ENCODE assay signal across 22 mouse cellular contexts in genomic region chr6:120879046-120879445, GRCm38 (mm10).
"Had no signal": no experiment of that assay in that cellular context is flagged by ENCODE, and none has a peak within 500 bp of the region (broad histone marks: within the 10 kb centered on the region; RNA-seq: fewer than 3 reads in every experiment).

No protein-coding gene starts in this region.

- H3K27me3 ChIP-seq: hindbrain, embryonic 12.5 days; intestine, embryonic 15.5 days; limb, embryonic 13.5 days; limb, embryonic 15.5 days; liver, embryonic 12.5 days had no signal

- H3K9ac ChIP-seq: hindbrain, embryonic 12.5 days; hindbrain, embryonic 14.5 days; intestine, embryonic 15.5 days; limb, embryonic 13.5 days; limb, embryonic 15.5 days; liver, embryonic 12.5 days; liver, embryonic 14.5 days had no signal

- H3K27ac ChIP-seq: gastrocnemius, adult 2 months; heart, adult 2 months; hindbrain, embryonic 10.5 days; hindbrain, embryonic 12.5 days; hindbrain, embryonic 14.5 days; intestine, embryonic 15.5 days; layer of hippocampus, adult 2 months; limb, embryonic 13.5 days; limb, embryonic 15.5 days; liver, embryonic 12.5 days; liver, embryonic 14.5 days had no signal

- H3K9me3 ChIP-seq: intestine, embryonic 15.5 days; limb, embryonic 15.5 days; liver, embryonic 12.5 days had no signal

- H3K4me2 ChIP-seq: hindbrain, embryonic 12.5 days; hindbrain, embryonic 14.5 days; intestine, embryonic 15.5 days; limb, embryonic 13.5 days; limb, embryonic 15.5 days; liver, embryonic 12.5 days had no signal

- ATAC-seq: forebrain, embryonic 16.5 days; hindbrain, embryonic 16.5 days; inflammation-experienced regulatory T-cells, adult 6 months; intestine, embryonic 15.5 days; intestine, postnatal 0 days; liver, embryonic 12.5 days had no signal

- DNase-seq: gastrocnemius, adult 2 months; gastrocnemius, postnatal 10 days; gastrocnemius, postnatal 25 days; kidney, adult 18-20 months; kidney, adult 8-10 months; kidney, postnatal 10 days; kidney, postnatal 4 days; left cerebral cortex, postnatal 4 days had no signal

- H3K4me1 ChIP-seq: hindbrain, embryonic 10.5 days; hindbrain, embryonic 12.5 days; intestine, embryonic 15.5 days; limb, embryonic 13.5 days; limb, embryonic 15.5 days had no signal

- H3K4me3 ChIP-seq: gastrocnemius, adult 2 months; heart, adult 2 months; hindbrain, embryonic 10.5 days; hindbrain, embryonic 12.5 days; intestine, embryonic 15.5 days; layer of hippocampus, adult 2 months; limb, embryonic 13.5 days; limb, embryonic 15.5 days; liver, embryonic 12.5 days had no signal
